Mouse (Mus musculus): ENCODE measurements at regions not wholly inside any gene's neighbourhood (a gene's known extent, or its start where the extent isn't known, plus 50 kb on each side); places are given as distances from the start of the nearest gene placed in this dataset.

DNA sequence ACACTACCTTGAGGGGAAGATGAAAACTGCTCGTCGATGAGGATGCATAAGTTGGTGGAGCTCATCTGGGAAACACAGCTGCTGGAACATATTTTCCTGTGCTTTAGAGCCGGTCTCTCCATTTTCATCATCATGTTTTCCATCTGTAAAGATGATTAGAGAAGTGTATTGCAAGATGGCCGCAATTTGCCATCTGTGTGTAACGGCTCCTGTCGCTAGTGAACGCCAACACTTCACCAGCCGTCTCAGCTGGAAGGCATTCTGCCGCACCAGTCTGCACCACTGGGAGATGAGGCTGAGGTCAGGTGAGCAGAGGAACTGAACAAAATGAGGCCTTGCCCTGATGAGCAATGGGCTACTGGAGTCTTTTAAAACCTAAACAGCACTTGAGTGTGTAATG lies 57.4 kb downstream of the Gm21962 start:
- H3K27ac ChIP-seq, result no peak overlapping the region
- no peak for TF ChIP-seq CTCF (IDR thresholded peaks at IDR 0.05)
- no peak overlapping the region for H3K4me3 ChIP-seq
- intact Hi-C loops (cut with DNase I), result no loop called here
- no peak for DNase-seq

DNA sequence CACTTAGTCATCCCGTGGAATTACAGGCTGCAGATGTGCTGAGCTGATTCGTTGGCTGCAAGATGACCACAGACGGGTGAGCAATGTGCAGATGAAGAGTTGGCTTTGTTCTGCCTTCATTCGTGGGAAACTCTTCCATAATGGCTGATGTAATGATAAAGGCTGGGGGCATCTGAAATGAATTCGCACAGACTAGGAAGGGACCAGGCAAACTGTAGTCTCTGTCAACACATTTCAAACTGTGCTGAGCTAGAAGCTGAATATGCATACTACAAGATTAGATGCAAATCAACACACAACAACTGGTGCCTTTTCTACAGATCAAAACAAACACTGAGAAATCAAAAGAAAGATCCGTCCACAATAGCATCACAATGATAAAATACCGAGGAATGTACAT lies 58.1 kb downstream of the Gm21962 start:
- no peak for TF ChIP-seq CTCF (IDR thresholded peaks at IDR 0.05)
- no peak for DNase-seq
- H3K4me3 ChIP-seq, result no peak overlapping the region
- H3K27ac ChIP-seq, result no peak overlapping the region
- intact Hi-C loops (cut with DNase I), result no loop called here

DNA sequence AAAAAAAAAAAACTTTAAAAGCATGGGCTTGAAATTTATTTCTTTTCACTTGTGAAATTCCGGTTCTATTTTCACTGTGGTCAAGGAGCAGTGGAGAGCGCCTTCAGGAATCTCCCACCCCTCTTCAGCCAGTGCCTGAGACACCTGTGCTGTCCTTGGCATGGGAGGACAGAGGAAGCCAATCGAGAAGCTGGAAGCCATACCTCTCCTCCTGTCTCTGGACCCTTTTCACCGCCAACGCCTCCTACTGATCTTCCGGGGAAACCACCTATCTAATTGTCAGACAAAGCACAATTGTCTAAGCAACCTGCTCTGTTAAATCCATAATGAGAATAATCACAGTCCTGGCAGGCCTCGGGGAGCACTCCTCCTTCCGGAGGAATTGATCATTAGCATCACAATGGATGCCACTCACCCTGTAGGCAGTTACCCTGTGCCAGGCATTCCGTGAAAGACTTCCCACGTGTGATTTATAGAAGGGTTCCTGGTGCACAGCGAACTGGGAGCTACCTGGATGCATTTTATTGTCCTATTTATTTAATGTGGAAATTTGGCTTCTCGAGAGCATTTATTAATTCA lies 66.0 kb downstream of the Gm21962 start:
- intact Hi-C loops (cut with DNase I), result no loop called here
- H3K4me3 ChIP-seq, result no peak overlapping the region
- TF ChIP-seq CTCF (IDR thresholded peaks at IDR 0.05), result no peak
- H3K27ac ChIP-seq, result no peak overlapping the region
- no peak for DNase-seq

DNA sequence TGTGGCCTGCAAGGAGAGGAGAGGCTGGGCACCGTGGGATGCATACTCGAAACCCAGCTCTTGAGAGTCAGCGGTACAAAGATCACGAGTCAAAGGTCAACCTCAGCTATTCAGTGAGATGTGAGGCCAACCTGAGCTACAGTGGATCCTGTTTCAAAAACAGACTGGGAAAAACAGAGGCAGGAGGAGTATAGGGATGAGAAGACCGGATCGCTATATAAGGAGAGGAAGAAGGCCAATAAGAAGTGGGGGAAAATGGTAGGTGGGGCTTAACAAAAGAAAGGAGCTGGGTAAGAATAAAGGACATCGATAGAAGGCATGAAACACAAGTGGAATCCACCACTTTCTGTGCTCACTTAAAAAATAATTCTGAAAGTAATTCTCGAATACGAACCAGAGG lies 70.2 kb downstream of the Gm21962 start:
- Histone ChIP-seq H3K27ac (no peak overlapping the region), H3K4me3 (no peak overlapping the region)
- intact Hi-C loops (cut with DNase I), result no loop called here
- TF ChIP-seq CTCF (IDR thresholded peaks at IDR 0.05), result no peak
- DNase-seq, result no peak

DNA sequence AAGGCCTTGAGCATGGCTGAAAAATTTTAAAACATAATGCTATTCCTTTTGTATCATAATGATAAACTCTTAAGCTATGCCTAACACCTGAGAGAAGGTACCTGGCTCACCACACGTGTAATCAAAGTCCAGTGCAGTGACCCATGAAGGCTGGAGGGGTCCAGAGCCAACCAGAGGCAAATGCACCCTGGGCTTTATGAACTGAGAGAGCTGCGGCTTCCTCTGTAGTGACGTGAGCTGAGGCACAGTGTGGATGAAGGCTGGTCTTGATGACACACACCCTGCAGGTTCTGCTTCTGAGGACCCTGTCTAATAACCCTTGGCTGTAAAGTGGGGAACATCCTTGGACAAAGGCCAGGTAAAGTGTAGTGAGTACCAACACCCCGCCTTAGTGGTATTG lies 70.8 kb downstream of the Gm21962 start:
- no peak overlapping the region for H3K4me3 ChIP-seq
- DNase-seq, result no peak
- H3K27ac ChIP-seq, result no peak overlapping the region
- TF ChIP-seq CTCF (IDR thresholded peaks at IDR 0.05), result no peak
- intact Hi-C loops (cut with DNase I), result no loop called here

DNA sequence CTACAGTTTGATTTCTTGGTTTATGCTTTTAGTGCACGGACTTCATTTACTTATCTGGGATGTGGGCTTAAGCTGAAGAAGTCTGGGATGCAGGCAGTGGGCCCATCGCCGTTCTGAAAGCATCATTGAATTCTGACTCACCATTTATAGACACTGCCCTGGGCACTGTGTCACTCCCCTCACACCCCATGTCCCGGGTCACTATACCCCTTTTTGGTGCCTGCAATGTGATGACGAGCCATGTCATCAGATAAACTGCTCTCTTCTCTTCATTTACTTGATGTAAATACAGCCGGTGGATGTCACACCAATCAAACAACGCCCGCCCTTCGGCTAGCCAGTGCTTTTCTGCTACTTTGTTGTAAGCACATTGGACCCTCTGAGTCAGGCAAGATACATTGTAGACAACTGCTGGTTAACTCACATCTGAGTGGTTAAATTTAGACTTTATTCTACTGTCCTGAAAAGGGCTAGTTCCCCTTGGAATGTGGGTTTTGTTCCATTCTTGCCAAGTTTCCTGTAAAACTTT lies 80.5 kb downstream of the Gm21962 start:
- Histone ChIP-seq H3K4me3 (no peak overlapping the region), H3K27ac (no peak overlapping the region)
- DNase-seq, result no peak
- intact Hi-C loops (cut with DNase I), result loop anchor here (5.0 to 10.0 kb wide), 6 partner anchors 109 to 1864 kb away; no protein-coding TSS in a partner anchor
- no peak for TF ChIP-seq CTCF (IDR thresholded peaks at IDR 0.05)

DNA sequence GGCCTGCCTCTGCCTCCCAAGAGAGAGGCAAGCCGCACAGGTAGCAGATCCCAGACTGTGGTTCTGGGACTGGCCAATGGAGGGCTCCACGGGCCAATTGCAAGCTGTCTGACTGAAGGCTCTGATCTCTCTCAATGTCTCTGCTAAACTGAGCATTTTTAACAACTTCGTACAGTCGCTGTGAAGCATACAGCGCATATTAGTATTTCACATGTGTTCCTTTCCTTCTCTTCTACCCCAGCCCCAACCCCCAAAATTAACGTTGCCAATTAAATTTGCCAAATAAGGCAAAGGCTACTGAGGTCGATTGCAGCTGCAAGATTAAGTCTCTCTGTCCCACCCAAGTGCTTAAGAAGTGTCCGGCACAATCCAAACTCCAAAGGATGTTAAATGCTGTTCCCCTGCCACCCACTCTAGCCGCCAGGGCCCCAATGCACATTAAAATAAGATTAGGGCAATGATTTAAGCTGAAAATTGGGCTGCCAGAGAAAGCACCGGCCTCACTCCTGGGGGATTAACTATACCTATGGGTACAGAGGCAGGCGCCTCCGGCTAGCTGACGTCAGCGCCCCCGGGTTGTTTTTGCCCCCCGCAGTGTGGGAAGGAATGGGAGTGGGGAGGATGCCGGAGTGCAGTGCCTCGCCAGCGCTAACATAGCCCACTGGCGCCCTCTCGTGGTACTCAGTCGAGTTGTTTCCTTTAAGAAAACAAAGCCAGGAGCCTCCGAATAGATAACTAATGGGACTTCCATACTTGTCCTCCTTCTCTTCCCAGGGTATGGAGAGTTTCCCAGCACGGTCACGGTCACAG lies 81.3 kb downstream of the Gm21962 start:
- TF ChIP-seq CTCF (IDR thresholded peaks at IDR 0.05), result peak; percentile 89
- DNase-seq, result peak; percentile 87
- intact Hi-C loops (cut with DNase I), result loop anchor here (5.0 to 10.0 kb wide), 6 partner anchors 110 to 1865 kb away; no protein-coding TSS in a partner anchor
- Histone ChIP-seq H3K27ac (peak overlapping the region; percentile 76), H3K4me3 (peak overlapping the region; percentile 67)

DNA sequence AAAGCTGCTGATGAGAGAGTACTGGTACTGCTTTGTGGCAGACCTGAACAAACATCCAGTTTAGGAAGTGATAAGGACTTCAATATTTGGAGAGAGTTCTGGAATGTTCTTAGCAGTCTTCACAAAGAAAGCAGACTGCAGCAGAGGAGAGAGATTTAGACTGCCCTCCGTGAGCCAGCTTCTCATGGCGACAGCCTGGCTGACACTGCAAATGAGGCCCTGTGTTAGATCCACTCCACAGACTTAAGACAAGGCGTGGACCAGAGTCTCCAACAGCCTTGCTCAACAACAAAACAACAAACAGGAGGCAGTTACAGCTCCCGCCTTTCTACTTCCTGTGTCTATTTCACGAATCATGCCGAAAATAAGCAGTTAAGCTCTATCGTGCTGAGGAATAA lies 81.9 kb downstream of the Gm21962 start:
- H3K4me3 ChIP-seq, result peak overlapping the region; percentile 67
- intact Hi-C loops (cut with DNase I), result loop anchor here (5.0 to 10.0 kb wide), 6 partner anchors 111 to 1866 kb away; no protein-coding TSS in a partner anchor
- H3K27ac ChIP-seq, result peak overlapping the region; percentile 76
- no peak for TF ChIP-seq CTCF (IDR thresholded peaks at IDR 0.05)
- no peak for DNase-seq

DNA sequence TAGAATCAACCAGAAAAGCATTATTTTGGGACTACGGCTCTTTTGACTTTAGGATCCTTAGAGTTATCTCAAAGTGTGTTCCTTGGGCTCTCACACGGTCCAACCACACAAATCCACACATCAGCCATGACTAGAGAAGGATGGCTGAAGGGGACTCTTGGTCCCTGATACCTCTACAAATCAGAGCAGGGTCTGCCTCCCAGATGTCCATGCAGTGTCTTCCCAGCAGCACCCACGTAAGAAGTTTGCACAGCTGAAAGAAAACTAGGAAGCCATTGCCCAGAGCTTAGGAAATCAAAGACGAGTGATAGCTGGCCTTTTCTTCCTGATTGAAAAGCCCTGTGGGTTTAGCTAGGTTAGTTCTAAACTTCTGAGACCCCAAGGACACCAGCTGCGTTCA lies 84.1 kb downstream of the Gm21962 start:
- intact Hi-C loops (cut with DNase I), result loop anchor here (10.0 kb wide), 1 partner anchor 611 kb away; no protein-coding TSS in a partner anchor
- TF ChIP-seq CTCF (IDR thresholded peaks at IDR 0.05), result no peak
- Histone ChIP-seq H3K27ac (no peak overlapping the region), H3K4me3 (no peak overlapping the region)
- no peak for DNase-seq

DNA sequence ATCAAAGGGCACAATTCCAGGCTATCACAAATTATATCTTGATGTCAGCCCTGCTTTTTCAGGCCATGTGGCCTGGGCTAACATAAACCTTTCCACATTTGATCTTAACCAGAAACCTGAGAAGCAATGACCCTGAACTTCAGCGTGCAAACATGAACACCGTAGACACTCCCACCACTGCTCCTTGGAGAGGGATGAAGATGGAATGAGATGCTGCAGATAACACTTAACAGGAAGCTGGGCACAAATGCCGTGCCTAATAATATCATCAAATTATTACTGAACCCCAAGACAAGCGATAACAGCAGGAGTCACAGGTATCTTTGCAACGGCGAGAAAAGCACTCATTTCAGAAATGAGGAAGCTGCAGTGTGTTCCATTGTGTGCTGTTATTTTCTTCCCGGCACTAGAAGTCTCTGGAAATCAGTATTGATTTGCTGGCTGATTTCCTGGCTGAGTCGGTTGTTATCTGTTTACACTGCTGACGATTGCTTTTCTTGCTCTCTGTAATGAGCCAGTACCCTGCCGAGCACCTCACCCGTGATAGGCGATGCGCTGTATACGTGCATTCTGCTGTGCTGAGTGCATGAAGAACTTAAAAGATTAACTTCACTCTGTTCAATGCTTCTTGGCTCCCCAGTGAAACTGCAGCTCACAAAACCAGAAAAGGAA lies 91.0 kb downstream of the Gm21962 start:
- intact Hi-C loops (cut with DNase I), result no loop called here
- no peak for TF ChIP-seq CTCF (IDR thresholded peaks at IDR 0.05)
- Histone ChIP-seq H3K27ac (no peak overlapping the region), H3K4me3 (no peak overlapping the region)
- no peak for DNase-seq

DNA sequence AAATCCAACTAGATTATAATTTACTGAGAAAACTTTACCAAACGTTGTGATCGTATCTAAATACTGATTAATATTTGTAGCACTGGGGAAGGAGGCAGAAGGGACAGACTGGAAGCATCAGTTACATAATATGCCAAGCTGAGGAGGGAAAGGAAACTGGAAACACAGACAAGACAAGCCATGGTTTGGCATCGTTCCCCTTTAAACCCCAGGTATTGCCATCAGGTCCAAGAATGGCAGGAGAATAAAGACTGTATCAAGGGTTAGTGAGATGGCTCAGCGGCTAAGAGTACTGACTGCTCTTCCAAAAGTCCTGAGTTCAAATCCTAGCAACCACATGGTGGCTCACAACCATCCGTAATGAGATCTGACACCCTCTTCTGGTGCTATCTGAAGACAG lies 92.1 kb downstream of the Gm21962 start:
- no peak for DNase-seq
- no peak for TF ChIP-seq CTCF (IDR thresholded peaks at IDR 0.05)
- intact Hi-C loops (cut with DNase I), result no loop called here
- Histone ChIP-seq H3K27ac (no peak overlapping the region), H3K4me3 (no peak overlapping the region)

DNA sequence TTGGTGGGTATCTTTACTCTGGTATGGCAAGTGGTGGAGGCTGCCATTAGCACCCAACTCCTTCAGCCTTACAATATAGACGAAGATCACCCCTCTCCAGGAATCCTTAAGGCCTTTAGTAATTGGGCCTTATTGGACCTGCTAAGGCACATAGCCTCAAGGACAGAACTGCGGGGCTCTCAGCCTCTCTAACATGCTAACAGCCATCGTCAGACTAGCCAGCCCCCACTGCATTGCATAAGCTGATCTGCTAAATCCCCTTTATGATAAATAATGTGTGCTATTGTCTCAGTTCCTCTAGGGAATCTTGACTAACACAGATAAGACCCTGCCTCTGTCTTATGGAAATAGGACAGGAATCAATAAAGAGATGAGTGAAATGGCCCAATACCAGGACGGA lies 95.7 kb upstream of the H2afz start:
- intact Hi-C loops (cut with DNase I), result no loop called here
- DNase-seq, result no peak
- Histone ChIP-seq H3K4me3 (no peak overlapping the region), H3K27ac (no peak overlapping the region)
- TF ChIP-seq CTCF (IDR thresholded peaks at IDR 0.05), result no peak

Data from gastrocnemius, adult 2 months (tissue).